Comparison of ENCODE assay signal across 12 mouse cellular contexts in genomic region chr5:151104354-151105053, GRCm38 (mm10).
DNase-seq lines count a peak whose midpoint lies in the region; ATAC-seq and TF ChIP-seq lines count a peak whose summit lies in the region.
"Had no signal": no experiment of that assay in that cellular context is flagged by ENCODE, and none has a peak within 500 bp of the region (broad histone marks: within the 10 kb centered on the region; RNA-seq: fewer than 3 reads in every experiment).

No protein-coding gene starts in this region.

- 55% methylated on average over 9 of the region's 9 CpGs for WGBS in forebrain, postnatal 0 days
- 55% methylated on average over 9 of the region's 9 CpGs for WGBS in forebrain, embryonic 12.5 days
- WGBS in kidney, embryonic 15.5 days = 52% methylated on average over 9 of the region's 9 CpGs
- 58% methylated on average over 9 of the region's 9 CpGs for WGBS in cerebellum, adult 2 months

- TF ChIP-seq POLR2A in cerebellum, adult 2 months (IDR thresholded peaks at IDR 0.05; ENCODE audit: borderline replicate concordance, insufficient read depth, low read length) = no peak

- H3K4me3 ChIP-seq in forebrain, postnatal 0 days (ENCODE audit: low read depth, low read length) = no peak overlapping the region
- no peak overlapping the region for H3K4me3 ChIP-seq in forebrain, embryonic 12.5 days (replicated peaks)
- H3K4me3 ChIP-seq in kidney, embryonic 15.5 days (replicated peaks) = no peak overlapping the region
- no peak overlapping the region for H3K4me3 ChIP-seq in cerebellum, adult 2 months (replicated peaks; ENCODE audit: insufficient read depth, low read depth, low read length)
- H3K4me3 ChIP-seq: embryonic facial prominence, embryonic 13.5 days; limb, embryonic 12.5 days had no signal

- no peaks in the 10 kb centered on the region for H3K27me3 ChIP-seq in forebrain, postnatal 0 days (ENCODE audit: insufficient read depth, low read length)
- no peaks in the 10 kb centered on the region for H3K27me3 ChIP-seq in forebrain, embryonic 12.5 days
- H3K27me3 ChIP-seq in kidney, embryonic 15.5 days = no peaks in the 10 kb centered on the region
- no peaks in the 10 kb centered on the region for H3K27me3 ChIP-seq in cerebellum, adult 2 months (ENCODE audit: control insufficient read depth, insufficient read depth, low read length)
- H3K27me3 ChIP-seq: embryonic facial prominence, embryonic 13.5 days had no signal

- no peak for DNase-seq in forebrain, postnatal 0 days
- peak; percentile 70 to 78 for DNase-seq in lung, adult 18-20 months
- DNase-seq in lung, postnatal 10 days = no peak
- peak; percentile 6 for DNase-seq in retina, embryonic 14.5 days (ENCODE audit: low spot score)
- no peak for DNase-seq in cerebellum, adult 2 months
- DNase-seq in embryo, embryonic 9.5 days (ENCODE audit: extremely low spot score) = no peak
- DNase-seq: B cell, adult 2 months; gastrocnemius, postnatal 10 days had no signal

- peak; percentile 66 for ATAC-seq in forebrain, postnatal 0 days
- ATAC-seq in forebrain, embryonic 12.5 days (ENCODE audit: low FRiP score) = no peak
- peak; percentile 69 for ATAC-seq in kidney, embryonic 15.5 days (replicated peaks; ENCODE audit: low FRiP score)

- no peaks in the 10 kb centered on the region for H3K4me1 ChIP-seq in forebrain, postnatal 0 days (ENCODE audit: insufficient read depth)
- 0 out of 2 replicates have a peak, but pooled peaks cover 4% of the 10 kb centered on the region for H3K4me1 ChIP-seq in forebrain, embryonic 12.5 days
- peaks cover 31% of the 10 kb centered on the region for H3K4me1 ChIP-seq in kidney, embryonic 15.5 days
- no peaks in the 10 kb centered on the region for H3K4me1 ChIP-seq in cerebellum, adult 2 months (ENCODE audit: control insufficient read depth, insufficient read depth, low read length)

- H3K9ac ChIP-seq in forebrain, postnatal 0 days = no peak overlapping the region
- H3K9ac ChIP-seq in forebrain, embryonic 12.5 days = no peak overlapping the region
- no peak overlapping the region for H3K9ac ChIP-seq in kidney, embryonic 15.5 days
- H3K9ac ChIP-seq: embryonic facial prominence, embryonic 13.5 days; limb, embryonic 12.5 days had no signal

- H3K9me3 ChIP-seq in forebrain, postnatal 0 days (ENCODE audit: low read length) = no peaks in the 10 kb centered on the region
- no peaks in the 10 kb centered on the region for H3K9me3 ChIP-seq in forebrain, embryonic 12.5 days
- H3K9me3 ChIP-seq in kidney, embryonic 15.5 days (replicated peaks) = no peaks in the 10 kb centered on the region
- H3K9me3 ChIP-seq: embryonic facial prominence, embryonic 13.5 days; limb, embryonic 12.5 days had no signal

- no peak overlapping the region for H3K4me2 ChIP-seq in forebrain, postnatal 0 days (ENCODE audit: low read depth)
- H3K4me2 ChIP-seq in forebrain, embryonic 12.5 days = no peak overlapping the region
- H3K4me2 ChIP-seq in kidney, embryonic 15.5 days = no peak overlapping the region
- H3K4me2 ChIP-seq: embryonic facial prominence, embryonic 13.5 days; limb, embryonic 12.5 days had no signal

- no peak overlapping the region for H3K27ac ChIP-seq in forebrain, postnatal 0 days (ENCODE audit: low read depth, low read length)
- H3K27ac ChIP-seq in forebrain, embryonic 12.5 days = no peak overlapping the region
- peak overlapping the region; percentile 38; the same call in 1 of the 2 replicates for H3K27ac ChIP-seq in kidney, embryonic 15.5 days
- H3K27ac ChIP-seq in cerebellum, adult 2 months (ENCODE audit: insufficient read depth, low read length) = no peak overlapping the region
- H3K27ac ChIP-seq: embryonic facial prominence, embryonic 13.5 days; limb, embryonic 12.5 days had no signal

- H3K36me3 ChIP-seq in forebrain, postnatal 0 days (ENCODE audit: insufficient read depth) = no peaks in the 10 kb centered on the region
- no peaks in the 10 kb centered on the region for H3K36me3 ChIP-seq in forebrain, embryonic 12.5 days (replicated peaks)
- no peaks in the 10 kb centered on the region for H3K36me3 ChIP-seq in kidney, embryonic 15.5 days
- H3K36me3 ChIP-seq: embryonic facial prominence, embryonic 13.5 days; limb, embryonic 12.5 days had no signal

- no peak for TF ChIP-seq CTCF in forebrain, postnatal 0 days (IDR thresholded peaks at IDR 0.05; ENCODE audit: low read depth)
- no peak for TF ChIP-seq CTCF in cerebellum, adult 2 months (IDR thresholded peaks at IDR 0.05; ENCODE audit: borderline replicate concordance, insufficient read depth, low read depth, low read length)

Comparison
In these comparisons a context has a peak if more than half of its experiments do, and no peak if none do; other contexts are left out.
1. DNase-seq: peak in lung, adult 18-20 months (2 of 2) and retina, embryonic 14.5 days (single experiment); none in forebrain, postnatal 0 days (single experiment), lung, postnatal 10 days (single experiment), cerebellum, adult 2 months (0 of 2) and embryo, embryonic 9.5 days (single experiment).